Mouse (Mus musculus) heart, adult 2 months (tissue): ENCODE measurements around the gene Gabbr2. TPM values are rescaled to one million over a fixed set of nuclear protein-coding genes. Genes with fewer than 3 reads are reported as not detected.

ENCODE experiments used
- DNase-seq, 2 experiments: peaks; one replicate each; pipeline ENCODE4 v3.0.0; 2021
- H3K27ac ChIP-seq: fragments of 200-600 bp; 2 replicates; pipeline ENCODE4 v1.8.1; 2022
- H3K27me3 ChIP-seq: fragments of 200-500 bp; 2 replicates; pipeline ENCODE4 v1.6.1; 2012; ENCODE audit warnings: mild to moderate bottlenecking, low read length, inconsistent platforms, mixed read lengths; ENCODE audit not compliant: control insufficient read depth, insufficient read depth
- H3K36me3 ChIP-seq: fragments of 200-500 bp; 2 replicates; pipeline ENCODE4 v1.6.1; 2012; ENCODE audit warnings: low read length, inconsistent platforms; ENCODE audit not compliant: control insufficient read depth, insufficient read depth
- H3K4me1 ChIP-seq: fragments of 200-500 bp; 2 replicates; pipeline ENCODE4 v1.6.1; 2011; ENCODE audit warnings: low read length; ENCODE audit not compliant: control insufficient read depth, insufficient read depth
- H3K4me3 ChIP-seq: fragments of 200-600 bp; 2 replicates; pipeline ENCODE4 v1.8.1; 2022
- H3K79me2 ChIP-seq: fragments of 200-500 bp; replicated peaks from 2 replicates; pipeline ENCODE4 v1.6.1; 2012; ENCODE audit warnings: mild to moderate bottlenecking, inconsistent platforms, low read length, moderate library complexity, mixed read lengths; ENCODE audit not compliant: control insufficient read depth, insufficient read depth
- H3K9ac ChIP-seq: fragments of 200-500 bp; 2 replicates; pipeline ENCODE4 v1.6.1; 2012; ENCODE audit warnings: low read depth, mild to moderate bottlenecking, control low read depth, inconsistent platforms, low read length, mixed read lengths
- CTCF ChIP-seq: fragments of 200-600 bp; IDR thresholded peaks from 2 replicates; pipeline ENCODE4 v1.8.1; 2022; ENCODE audit warnings: antibody characterized with exemption, mild to moderate bottlenecking, moderate library complexity
- EP300 ChIP-seq: fragments of 200-500 bp; IDR thresholded peaks from 2 replicates; pipeline ENCODE4 v1.6.1; 2011; ENCODE audit warnings: low read depth, low read length, control low read depth; ENCODE audit not compliant: insufficient read depth
- POLR2A ChIP-seq: fragments of 200-500 bp; IDR thresholded peaks from 2 replicates; pipeline ENCODE4 v1.6.1; 2011; ENCODE audit warnings: mild to moderate bottlenecking, low read depth, low read length, control low read depth; ENCODE audit not compliant: insufficient read depth
- WGBS: fragments of 180-500 bp; shearing (Covaris S2); methylation state at CpG from one replicate; pipeline ENCODE4 v1.1.7; 2018; 5-methylcytosine and 5-hydroxymethylcytosine counted together
- intact Hi-C: fragments of 180-260 bp; cut with DNase I; formaldehyde crosslinking; loops from one replicate; pipeline ENCODE4 v1.15.1; 2025
- polyA plus RNA-seq: library from polyadenylated mRNA; depleted of rRNA; stranded (reverse); fragments of >200 nt; gene quantifications from 2 replicates; pipeline ENCODE4 v1.2.3, GENCODE M21; 2012
- total RNA-seq, 2 experiments: library from RNA; stranded (reverse); gene quantifications; 2 replicates each; pipeline ENCODE4 v1.2.3; 2021

Gabbr2 gene
- total and polyA plus RNA-seq, 3 experiments, result 0.09 to 0.18 TPM; not detected in 1

GRCm38 (mm10) chr4:46991959-46992316 is 265 bp upstream of the Gabbr2 start:
- Histone ChIP-seq H3K4me3 (no peak overlapping the region; the same call in 1 of the 2 replicates), H3K27ac (no peak overlapping the region), H3K4me1 (no peaks in the 10 kb centered on the region), H3K9ac (no peak overlapping the region), H3K79me2 (no peaks in the 10 kb centered on the region), H3K27me3 (peaks cover 11% of the 10 kb centered on the region), H3K36me3 (no peaks in the 10 kb centered on the region)
- TF ChIP-seq POLR2A, result no peak
- TF ChIP-seq CTCF, result no peak
- no peak for TF ChIP-seq EP300
- intact Hi-C loops, result no loop called here
- DNase-seq, result no peak
- WGBS, result 1% methylated on average over 31 of the region's 31 CpGs

GRCm38 (mm10) chr4:46990281-46991015 is 1.2 kb downstream of the Gabbr2 start:
- Histone ChIP-seq H3K9ac (no peak overlapping the region), H3K27ac (no peak overlapping the region), H3K4me1 (no peaks in the 10 kb centered on the region), H3K4me3 (no peak overlapping the region), H3K79me2 (no peaks in the 10 kb centered on the region), H3K36me3 (no peaks in the 10 kb centered on the region), H3K27me3 (peaks cover 11% of the 10 kb centered on the region)
- no peak for DNase-seq
- 6% methylated on average over 29 of the region's 29 CpGs for WGBS
- TF ChIP-seq POLR2A, result no peak
- TF ChIP-seq CTCF, result no peak
- no peak for TF ChIP-seq EP300
- intact Hi-C loops, result no loop called here

GRCm38 (mm10) chr4:46989842-46990241 is 1.8 kb downstream of the Gabbr2 start:
- peaks cover 11% of the 10 kb centered on the region for H3K27me3 ChIP-seq
- WGBS, result 4% methylated on average over 17 of the region's 17 CpGs
- no peaks in the 10 kb centered on the region for H3K36me3 ChIP-seq
- no peak overlapping the region for H3K9ac ChIP-seq
- no peak overlapping the region for H3K27ac ChIP-seq
- no peak overlapping the region for H3K4me3 ChIP-seq
- no peak for DNase-seq
- no peaks in the 10 kb centered on the region for H3K4me1 ChIP-seq
- TF ChIP-seq CTCF, result peak; percentile 42
- no peak for TF ChIP-seq EP300
- no peaks in the 10 kb centered on the region for H3K79me2 ChIP-seq
- intact Hi-C loops, result no loop called here

- Histone ChIP-seq H3K79me2 (no peaks in the 10 kb centered on the region), H3K9ac (no peak overlapping the region), H3K4me1 (no peaks in the 10 kb centered on the region), H3K36me3 (no peaks in the 10 kb centered on the region), H3K27me3 (peaks cover 11% of the 10 kb centered on the region), H3K27ac (no peak overlapping the region), H3K4me3 (no peak overlapping the region)
- TF ChIP-seq CTCF (no peak), POLR2A (no peak), EP300 (no peak)
- WGBS, result 51% methylated on average over 4 of the region's 4 CpGs
- no peak for DNase-seq
- intact Hi-C loops, result no loop called here
Measured at GRCm38 (mm10) chr4:46988824-46989223, 2.8 kb downstream of the Gabbr2 start.

GRCm38 (mm10) chr4:46988257-46988656 is 3.4 kb downstream of the Gabbr2 start:
- TF ChIP-seq CTCF (no peak), EP300 (no peak), POLR2A (no peak)
- WGBS, result 25% methylated on average over 3 of the region's 3 CpGs

GRCm38 (mm10) chr4:46987809-46988208 is 3.9 kb downstream of the Gabbr2 start:
- Histone ChIP-seq H3K36me3 (no peaks in the 10 kb centered on the region), H3K9ac (no peak overlapping the region), H3K27ac (no peak overlapping the region), H3K4me1 (no peaks in the 10 kb centered on the region), H3K79me2 (no peaks in the 10 kb centered on the region), H3K27me3 (peaks cover 11% of the 10 kb centered on the region), H3K4me3 (no peak overlapping the region)
- WGBS, result 87% methylated on average over 6 of the region's 6 CpGs
- intact Hi-C loops, result no loop called here
- no peak for DNase-seq
- no peak for TF ChIP-seq EP300
- TF ChIP-seq CTCF, result no peak
- TF ChIP-seq POLR2A, result no peak

More at GRCm38 (mm10) chr4:46988257-46988656, 3.4 kb downstream of the Gabbr2 start:
- Histone ChIP-seq H3K27me3 (peaks cover 11% of the 10 kb centered on the region), H3K36me3 (no peaks in the 10 kb centered on the region), H3K9ac (no peak overlapping the region), H3K4me3 (no peak overlapping the region), H3K27ac (no peak overlapping the region), H3K79me2 (no peaks in the 10 kb centered on the region), H3K4me1 (no peaks in the 10 kb centered on the region)
- intact Hi-C loops, result no loop called here
- DNase-seq, result no peak

- no peaks in the 10 kb centered on the region for H3K79me2 ChIP-seq
- TF ChIP-seq CTCF (no peak), EP300 (no peak), POLR2A (no peak)
- H3K27me3 ChIP-seq, result peaks cover 3% of the 10 kb centered on the region
- H3K4me1 ChIP-seq, result no peaks in the 10 kb centered on the region
- H3K36me3 ChIP-seq, result no peaks in the 10 kb centered on the region
- no peak overlapping the region for H3K27ac ChIP-seq
- no peak overlapping the region for H3K4me3 ChIP-seq
- H3K9ac ChIP-seq, result no peak overlapping the region
- no peak for DNase-seq
- intact Hi-C loops, result no loop called here
Measured at GRCm38 (mm10) chr4:46986054-46986453, 5.6 kb downstream of the Gabbr2 start.
